Mouse (Mus musculus) adrenal gland (tissue): ENCODE measurements around the gene Mknk2.

Experiments used
- intact Hi-C: fragments of 180-260 bp; cut with DNase I; formaldehyde crosslinking; loops from one replicate; pipeline ENCODE4 v1.15.1; 2025

The Mknk2 gene

DNA sequence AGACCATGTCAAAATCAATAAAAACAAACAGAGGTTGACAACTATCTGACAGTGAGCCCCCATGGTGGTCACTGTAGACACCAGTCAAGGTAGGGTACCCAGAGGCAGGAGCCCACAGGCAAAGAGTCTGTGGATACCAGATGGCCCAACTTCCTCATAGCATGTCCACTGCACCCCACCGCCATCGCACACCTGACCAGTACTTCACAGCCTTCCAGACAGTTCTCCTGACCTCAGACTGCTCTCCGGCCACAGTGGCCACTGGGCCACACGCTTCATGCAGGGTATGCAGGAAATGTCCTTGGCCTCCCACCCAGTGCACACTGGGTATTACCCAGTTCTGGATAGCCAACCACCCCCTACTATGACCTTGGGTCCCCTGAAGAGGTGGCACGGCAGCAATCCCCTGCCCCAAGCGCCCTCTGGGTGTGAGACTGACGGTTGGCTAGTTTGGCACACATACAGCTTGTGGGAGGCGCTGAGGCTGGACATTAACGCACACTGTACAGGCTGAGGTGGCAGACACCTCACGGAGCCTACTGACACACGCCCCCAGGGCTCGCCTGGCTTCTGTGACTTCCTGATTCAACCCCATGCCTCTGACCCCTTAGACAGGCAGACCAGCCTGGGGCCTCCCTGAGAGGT is 15.6 kb upstream of the Mknk2 start:
- intact Hi-C loops, result loop anchor here (10.0 kb wide), 1 partner anchor 239 kb away; no protein-coding TSS in a partner anchor

DNA sequence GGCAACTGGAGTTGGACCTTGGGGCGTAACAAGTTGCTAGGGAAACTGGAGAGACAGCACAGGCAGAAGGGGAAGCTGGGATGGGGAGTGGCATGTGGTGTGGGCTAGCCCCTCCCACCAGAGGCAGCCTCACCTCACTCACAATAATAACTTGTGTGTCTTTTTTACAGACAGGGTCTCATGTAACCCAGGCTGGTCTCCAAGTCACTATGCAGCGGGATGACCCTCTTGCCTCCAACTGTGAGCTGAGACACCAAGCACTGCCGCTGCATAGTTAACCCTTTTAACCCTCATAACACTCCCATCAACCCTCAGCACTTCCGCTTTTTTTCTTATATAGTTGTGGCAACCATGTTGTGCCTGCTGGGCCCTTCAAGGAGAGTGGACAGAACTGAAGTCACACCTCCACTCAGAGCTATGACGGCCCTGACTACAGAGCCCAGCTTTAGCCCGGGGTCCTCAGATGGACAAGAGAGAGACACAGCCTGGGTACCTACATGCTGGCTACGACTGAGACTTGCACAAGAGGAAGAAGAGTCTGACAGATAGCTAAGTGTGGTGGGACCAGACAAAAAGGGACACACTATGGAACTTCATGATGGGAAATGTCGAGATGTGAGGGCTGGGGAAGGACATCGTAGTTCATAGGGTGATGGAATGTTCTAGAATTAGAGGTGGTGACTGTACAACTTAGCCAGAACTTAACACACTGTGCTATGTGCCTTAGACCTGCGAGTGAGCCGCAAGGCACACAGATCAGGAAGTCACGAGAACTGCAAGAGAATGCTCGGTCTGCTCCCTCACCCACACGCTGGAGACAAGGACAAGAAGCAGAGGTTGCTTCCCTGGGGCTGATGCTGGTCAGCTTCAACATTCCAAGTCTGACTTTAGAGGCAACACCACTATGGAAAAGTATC is 14.6 kb upstream of the Mknk2 start:
- intact Hi-C loops, result loop anchor here (10.0 kb wide), 1 partner anchor 238 kb away; no protein-coding TSS in a partner anchor

DNA sequence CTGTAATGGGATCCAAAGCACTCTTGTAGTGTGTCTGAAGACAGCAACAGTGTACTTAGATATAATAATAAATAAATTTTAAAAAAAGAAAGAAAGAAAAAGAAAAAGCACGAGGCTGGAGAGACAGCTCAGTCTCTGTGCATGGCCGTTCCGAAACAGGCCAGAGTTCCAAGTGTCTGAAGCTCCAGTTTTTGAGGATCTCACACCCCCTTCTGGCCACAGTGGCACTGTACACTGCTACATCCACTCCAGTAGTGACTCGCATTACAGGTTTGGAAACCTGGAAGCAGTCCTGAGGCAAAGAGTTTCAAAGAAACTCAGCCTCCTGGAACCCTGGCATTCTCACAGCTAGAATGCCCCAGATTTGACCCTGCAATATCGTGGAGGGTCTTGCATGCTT is 9.9 kb upstream of the Mknk2 start:
- intact Hi-C loops, result loop anchor here (2.0 to 5.0 kb wide), 3 partner anchors 29 to 111 kb away; partner anchors contain the start of gene Klf16

DNA sequence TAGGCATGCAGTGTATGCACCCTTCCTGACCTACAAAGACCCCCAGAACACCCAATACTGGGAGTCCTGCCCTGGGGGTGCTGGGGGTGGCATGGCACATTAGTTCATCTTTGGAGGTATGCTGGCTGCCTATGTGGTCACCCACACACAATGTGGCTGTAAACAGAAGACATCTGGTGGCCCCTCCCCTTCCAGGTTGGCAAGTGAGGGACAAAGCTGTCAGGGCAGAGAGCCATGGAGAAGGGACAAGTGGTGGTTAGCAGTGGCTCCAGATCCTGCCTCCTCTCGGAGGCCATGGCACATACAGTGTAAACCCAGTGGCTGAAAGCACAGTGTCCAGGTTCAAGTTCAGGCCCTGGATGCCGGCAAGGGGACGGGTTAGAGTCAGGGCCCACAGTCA is 8.7 kb upstream of the Mknk2 start:
- intact Hi-C loops, result loop anchor here (2.0 to 5.0 kb wide), 3 partner anchors 28 to 109 kb away; partner anchors contain the start of gene Klf16

DNA sequence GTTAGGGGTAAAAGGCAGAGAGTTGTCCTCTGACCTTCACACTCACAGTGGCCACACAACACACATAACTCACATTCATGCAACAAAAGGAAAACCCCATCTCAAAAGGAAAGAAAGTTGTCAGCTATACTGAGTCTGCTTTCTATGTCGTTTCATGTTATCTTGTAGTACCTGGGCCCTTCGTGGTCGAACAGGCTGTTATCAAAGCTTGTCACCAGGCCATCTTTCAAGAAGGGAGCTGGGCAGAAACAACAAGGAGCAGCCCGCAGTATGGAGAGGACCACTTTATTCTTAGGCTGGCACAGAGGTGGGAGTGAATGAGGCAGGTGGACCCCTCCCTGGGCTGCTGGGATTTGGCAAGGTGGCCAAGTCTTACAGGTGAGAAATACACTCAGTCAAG is 7.1 kb upstream of the Mknk2 start:
- intact Hi-C loops, result loop anchor here (5.0 kb wide), 2 partner anchors 73 to 108 kb away; partner anchors contain the start of gene Klf16

DNA sequence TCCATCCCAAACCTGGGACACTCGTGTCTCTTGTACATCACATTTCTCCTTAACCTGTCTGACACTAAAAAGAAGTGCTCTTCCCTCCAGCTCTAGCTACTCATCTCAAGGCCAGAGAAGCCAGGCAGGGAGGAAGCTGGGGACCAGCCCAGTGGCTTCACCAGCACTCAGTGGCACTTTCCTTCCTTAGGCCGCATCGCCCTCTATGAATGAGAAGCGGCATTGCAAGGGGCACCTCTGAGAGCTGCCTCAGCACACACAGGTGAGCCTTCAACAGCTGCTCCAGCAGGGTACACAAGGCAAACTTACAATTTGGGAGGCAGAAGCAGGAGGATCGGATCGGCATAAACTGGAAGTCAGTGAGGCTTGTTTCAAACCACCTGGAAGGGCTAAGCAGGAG is 6.3 kb upstream of the Mknk2 start:
- intact Hi-C loops, result no loop called here

DNA sequence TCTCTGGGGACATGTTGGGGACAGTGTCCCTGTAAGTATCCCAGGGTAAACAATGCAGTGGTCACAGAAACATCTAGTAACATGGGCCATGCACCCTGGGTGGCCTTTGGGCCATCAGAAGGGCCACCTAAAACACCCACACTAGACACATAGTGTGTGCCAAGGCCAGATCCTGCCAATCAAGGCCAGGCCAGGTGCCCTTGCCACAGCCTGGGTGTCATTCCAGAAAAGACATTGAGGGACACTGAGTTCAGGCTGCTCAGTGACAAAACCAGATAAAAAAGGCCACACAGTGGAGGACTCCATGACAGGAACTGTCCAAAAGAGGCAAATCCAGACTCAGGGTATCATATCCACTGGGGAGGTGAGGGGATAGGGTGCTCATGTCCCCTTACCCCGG is 5.7 kb upstream of the Mknk2 start:
- intact Hi-C loops, result no loop called here

DNA sequence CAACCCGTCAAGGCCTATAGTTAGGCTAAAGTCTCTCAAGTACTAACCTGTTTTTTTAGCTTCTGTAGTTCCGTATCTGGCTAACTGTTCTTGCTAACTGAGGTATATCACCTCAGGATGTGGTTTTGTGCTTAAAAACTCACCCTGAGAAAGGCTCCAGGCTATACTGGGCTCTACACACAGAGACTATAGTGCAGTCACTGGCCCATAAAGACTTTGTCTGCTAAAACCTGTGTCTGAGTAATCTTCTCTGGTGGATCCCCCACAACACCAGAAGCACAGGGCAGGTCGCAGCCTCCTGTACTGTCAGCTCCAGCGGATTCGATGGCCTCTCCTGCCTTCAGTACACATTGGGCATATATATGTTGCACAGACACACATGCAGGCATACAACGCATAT is 4.1 kb upstream of the Mknk2 start:
- intact Hi-C loops, result no loop called here

DNA sequence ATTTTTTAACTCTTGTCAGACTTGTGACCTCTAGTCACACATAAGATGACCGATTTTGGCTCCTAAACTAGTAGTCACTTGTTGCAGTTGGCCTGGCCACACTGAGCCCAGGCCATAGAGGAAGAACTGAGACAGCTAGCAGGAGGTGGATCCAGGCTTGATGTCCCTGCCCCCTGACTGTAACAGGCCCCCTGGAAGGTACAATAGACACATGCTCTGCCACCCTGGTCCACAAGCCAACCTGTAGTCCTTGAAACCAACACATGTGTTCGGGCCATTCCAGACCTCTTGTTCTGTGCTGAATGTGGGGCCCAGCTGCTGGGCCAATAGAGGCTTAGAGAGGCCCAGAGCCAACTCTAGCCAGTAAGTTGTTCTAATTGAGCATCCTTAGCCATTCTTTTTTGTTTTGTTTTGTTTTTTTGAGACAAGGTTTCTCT is 2.4 kb upstream of the Mknk2 start:
- intact Hi-C loops, result no loop called here

DNA sequence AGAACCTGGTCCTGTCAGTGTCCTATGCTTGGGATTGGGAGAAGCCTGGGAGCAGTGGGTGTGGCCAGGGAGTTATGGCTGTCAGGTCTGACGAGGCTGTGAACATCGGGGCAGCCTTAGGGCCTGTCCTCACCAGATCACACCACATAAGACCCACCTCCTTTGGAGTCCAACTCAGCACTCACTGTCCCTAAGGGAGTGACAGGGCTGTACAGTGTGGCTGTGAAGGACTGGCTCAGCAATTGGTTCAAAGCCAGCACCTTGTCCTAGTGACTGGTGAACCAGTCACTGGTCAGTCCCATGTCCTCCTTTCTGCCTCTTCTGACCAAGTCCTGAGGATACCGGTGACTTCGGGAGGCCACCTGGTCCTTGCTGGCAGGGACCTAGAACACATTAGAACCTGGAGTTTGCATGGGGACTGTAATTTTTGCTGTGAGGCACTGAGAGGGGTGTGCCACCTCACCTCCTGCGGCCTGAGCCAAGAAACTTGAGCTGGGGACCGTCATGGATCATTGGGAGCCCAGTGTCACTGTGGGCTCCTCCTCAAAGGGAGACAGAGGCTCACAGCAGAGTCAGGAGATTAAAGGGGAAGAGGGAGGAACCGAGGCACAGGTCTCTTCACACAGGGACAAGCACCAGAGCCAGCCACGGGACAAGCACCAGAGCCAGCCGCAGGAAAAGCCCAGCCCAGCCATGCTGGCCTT is 1.8 kb upstream of the Mknk2 start:
- intact Hi-C loops, result no loop called here

DNA sequence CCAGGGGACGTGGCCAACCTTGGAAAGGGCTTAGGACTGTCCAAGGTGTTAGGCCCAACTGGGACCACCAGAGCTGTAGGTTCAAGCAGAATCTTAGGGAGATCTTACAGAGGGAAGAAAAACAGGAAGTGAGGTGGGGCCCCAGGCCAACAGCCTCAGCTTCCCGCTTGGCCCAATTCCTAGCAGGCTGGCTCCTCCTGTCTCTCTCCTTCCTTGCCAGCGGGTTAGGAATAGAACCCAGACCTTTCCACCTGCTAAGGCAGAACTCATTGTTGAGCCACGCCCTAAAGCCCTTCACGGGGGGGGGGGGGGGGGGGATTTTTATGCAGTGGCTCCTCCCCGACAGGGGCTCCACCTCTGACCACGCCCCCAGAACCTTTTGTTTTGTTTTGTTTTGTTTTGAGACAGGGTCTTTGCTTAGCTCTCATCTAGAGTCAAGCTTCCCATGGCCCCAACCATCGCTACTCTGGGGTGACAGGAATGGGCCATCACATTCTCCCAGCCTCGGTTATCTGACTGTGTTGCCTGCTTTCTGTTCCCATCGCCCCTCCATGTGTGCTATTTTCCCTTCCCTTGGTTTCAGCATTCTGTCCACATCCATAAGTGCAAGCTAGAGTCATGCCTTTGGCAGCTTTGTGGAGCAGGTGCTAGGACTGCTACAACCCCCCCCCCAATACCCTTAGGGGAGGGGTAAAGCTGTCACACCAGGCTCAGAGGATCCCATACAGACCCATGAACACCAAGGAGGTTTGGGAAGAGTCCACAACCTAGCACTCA is 877 bp upstream of the Mknk2 start:
- intact Hi-C loops, result no loop called here

DNA sequence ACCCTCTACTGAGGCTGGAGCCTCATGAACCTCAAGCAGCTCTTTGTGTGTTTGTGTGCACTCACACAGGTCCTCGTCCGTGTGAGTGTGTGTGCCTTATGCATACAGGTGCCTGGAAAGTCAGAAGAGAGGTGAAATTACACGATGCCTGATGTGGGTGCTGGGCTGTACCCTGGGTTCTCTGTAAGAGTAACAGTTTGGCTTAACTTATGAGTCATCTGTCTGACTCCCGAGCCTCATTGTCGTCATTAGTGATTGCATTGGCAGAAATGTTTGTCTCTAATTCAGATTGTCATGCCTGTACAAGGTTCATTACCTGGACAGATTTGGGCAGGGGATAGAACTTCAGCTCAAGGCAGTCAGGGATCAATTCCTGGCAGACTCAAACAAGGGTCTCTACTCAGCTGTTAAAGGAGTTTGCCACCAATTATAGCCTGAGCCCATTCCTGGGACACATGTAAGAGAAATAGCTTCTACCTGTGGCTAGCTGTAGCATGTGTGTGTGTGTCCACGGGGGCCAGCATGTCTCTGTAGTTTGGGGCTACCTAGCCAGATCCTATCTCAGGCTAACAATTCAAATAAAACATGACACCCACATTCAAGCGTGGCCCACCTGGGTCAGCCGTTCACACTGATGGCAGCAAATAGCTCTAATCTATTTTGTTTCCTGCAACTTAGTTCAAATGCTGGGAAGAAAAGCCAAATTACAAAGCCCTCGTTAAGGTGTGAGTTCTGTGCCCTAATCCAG is 610 bp downstream of the Mknk2 start:
- intact Hi-C loops, result no loop called here

DNA sequence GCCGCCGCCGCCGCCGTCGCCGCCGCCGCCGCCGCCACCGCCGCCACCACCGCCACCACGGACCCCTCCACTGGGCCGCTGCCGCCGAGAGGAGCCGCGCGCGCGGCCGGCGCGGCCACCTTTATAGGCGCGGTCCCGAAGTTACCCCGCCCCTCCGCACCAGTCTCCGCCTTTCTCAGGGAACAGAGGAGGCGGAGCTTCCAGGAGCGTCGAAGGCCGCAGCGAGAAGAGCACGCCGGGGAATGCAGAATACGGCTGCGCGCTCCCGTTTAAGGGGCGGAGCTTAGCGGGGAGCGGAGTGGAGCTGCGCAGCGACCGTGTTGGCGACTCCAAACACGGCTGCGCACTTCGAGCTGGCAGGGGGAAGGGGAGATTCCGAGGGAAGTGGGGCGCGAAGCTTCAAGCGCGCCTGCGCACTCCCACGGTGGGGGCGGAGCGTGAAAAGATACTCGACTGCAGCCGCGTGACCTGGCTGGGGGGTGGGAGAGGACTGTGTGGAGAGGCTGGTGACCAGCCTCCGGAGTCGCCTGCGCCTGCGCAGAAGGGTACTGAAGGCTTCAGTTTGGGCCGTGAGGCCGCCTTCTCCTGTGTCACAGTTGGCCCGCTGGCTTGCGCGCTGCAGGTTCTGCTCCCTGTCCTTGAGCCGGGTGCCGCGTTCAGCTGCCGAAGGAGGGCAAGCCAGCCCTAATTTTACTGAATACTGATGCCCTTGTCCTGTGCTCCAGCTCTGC is 1.5 kb downstream of the Mknk2 start:
- intact Hi-C loops, result no loop called here

DNA sequence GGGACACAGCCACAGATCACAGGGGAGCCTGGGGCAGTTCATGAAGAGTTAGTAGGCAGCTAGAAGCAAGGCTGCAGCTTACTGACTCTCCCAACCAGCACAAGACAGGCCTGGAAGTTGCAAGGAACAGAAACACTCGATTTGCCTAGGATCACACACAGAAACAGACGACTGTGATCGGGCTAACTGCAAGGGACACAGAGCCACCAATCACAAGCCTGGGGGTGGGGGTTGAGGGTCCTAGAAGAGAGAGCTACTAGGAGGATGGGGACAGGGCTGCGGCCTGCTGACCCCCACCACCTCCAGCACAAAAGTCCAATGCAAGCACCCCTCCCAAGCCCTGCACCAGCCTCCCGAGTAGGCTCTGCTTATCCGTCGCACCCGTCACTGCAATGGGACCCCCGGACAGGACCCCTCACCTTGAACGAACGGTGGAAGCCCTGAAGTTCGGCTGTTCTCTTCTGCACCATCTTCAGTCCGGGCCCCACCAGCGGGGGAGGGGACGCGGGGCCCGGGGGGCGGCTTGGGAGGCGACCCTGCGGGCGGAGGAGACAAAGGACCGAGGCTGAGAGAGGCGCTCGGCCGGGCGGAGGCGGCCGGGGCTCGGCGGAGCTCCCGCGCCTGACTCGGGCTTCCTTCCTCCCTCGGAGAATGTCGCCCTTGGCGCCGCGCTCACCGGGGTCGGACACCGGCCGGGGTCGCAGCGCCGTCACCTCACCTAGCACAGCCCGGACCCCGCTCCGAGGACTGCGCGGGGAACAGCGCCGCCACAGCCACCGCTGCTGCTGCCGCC is 2.3 kb downstream of the Mknk2 start:
- intact Hi-C loops, result no loop called here

DNA sequence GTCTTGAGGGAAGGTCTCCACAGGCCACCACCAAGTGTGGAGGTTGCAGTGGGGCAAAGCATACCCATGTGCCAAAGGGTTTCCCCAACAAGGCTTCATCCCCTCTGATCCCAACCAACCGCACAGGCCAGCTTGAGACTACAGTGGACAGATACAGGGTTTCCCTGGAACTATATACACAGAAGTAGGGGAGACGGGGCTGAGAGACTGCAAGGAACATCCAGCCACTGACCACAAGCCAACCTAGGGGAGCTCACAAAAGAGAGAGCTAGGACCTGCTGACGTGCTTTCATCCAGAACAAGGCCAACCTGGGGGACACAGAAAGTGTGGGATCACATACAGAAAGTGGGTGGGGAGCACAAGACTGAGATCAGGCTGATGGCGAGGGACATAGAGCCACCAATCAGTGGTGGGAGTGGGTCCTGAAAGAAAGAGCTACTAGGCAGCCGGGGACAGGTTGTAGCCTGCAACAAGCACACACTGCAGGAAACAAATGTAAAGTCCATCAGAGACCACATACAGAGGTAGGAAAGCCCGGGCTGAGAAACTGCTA is 3.0 kb downstream of the Mknk2 start:
- intact Hi-C loops, result no loop called here

DNA sequence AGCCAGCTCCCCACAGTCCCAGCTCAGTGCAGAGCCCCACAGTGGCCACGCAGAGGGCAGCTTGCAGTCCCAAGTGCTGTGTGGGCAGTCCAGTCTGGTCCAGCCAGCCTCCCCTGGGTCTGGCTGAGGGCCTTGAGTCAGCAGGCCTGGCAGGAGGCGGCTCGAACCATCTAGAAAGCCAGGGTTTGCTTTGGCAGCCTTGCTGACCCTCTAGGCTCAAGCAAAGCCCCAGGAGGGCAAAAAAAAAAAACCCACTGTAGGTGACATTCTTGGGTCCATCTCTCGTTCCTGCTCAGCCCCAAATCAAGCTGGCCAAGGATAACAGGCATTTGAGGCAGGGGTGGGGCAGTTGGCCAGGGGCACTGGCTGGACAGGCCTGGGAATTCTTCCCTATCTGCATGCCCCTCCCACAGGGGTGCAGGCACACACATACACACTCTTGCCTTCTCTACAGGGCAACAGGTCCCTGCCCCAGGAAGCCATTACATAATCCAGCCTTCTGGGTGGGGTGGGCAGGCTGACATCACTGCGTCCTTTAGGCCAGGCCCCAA is 3.7 kb downstream of the Mknk2 start:
- intact Hi-C loops, result no loop called here

DNA sequence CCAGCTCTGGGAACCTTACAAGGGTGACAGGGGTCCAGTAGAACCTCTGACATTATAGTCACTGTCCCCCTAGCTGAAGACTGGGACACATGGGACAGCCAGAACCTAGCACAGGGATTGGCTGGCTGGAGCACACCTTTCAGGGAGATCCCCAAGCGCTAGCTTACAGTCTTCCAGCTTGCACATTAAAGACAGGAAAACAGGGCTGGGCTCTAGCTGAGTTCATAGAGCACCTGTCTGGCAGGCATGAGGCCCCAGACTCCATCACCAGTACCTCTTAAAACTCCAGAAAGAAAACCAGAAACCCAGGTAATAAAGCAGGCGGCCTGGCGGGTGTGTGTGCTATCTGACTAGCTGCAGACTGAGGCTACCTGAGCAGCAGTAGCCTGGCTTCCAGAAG is 4.2 kb downstream of the Mknk2 start:
- intact Hi-C loops, result no loop called here
